Mouse (Mus musculus) limb, embryonic 10.5 days (tissue): ENCODE results near the gene Rassf5. TPM values are rescaled to one million over a fixed set of nuclear protein-coding genes. Genes with fewer than 3 reads are reported as not detected.
"Not testable (repeated sequence)": the region's sequence is repeated elsewhere in the genome, so short reads cannot be mapped to it uniquely, and the experiment has no call there.

Experiments used
- DNase-seq: peaks from one replicate; pipeline ENCODE4 v3.0.0-alpha.2; 2017; ENCODE audit warnings: low spot score
- H3K27ac ChIP-seq: fragments of 300-500 bp; sonication (generic); 2 replicates; pipeline ENCODE4 v1.5.1; 2016; ENCODE audit warnings: mild to moderate bottlenecking
- H3K27me3 ChIP-seq: fragments of 300-500 bp; sonication (generic); 2 replicates; pipeline ENCODE4 v1.6.1; 2016; ENCODE audit warnings: low read depth, mild to moderate bottlenecking; ENCODE audit not compliant: poor library complexity, severe bottlenecking
- H3K36me3 ChIP-seq: fragments of 300-500 bp; sonication (generic); 2 replicates; pipeline ENCODE4 v1.6.1; 2016; ENCODE audit warnings: mild to moderate bottlenecking, moderate library complexity
- H3K4me1 ChIP-seq: fragments of 300-500 bp; sonication (generic); 2 replicates; pipeline ENCODE4 v1.6.1; 2016
- H3K4me3 ChIP-seq: fragments of 300-500 bp; sonication (generic); 2 replicates; pipeline ENCODE4 v1.5.1; 2016; ENCODE audit warnings: mild to moderate bottlenecking, moderate library complexity
- H3K9me3 ChIP-seq: fragments of 300-500 bp; sonication (generic); replicated peaks from 2 replicates; pipeline ENCODE4 v1.6.1; 2016; ENCODE audit warnings: mild to moderate bottlenecking
- WGBS: fragments of 180-500 bp; shearing (Covaris S2); methylation state at CpG from one replicate; pipeline ENCODE4 v1.1.7; 2016; 5-methylcytosine and 5-hydroxymethylcytosine counted together
- polyA plus RNA-seq: library from polyadenylated mRNA; unstranded; fragments of >200 nt; fragmentation: Nextera tagmentation; extraction: Ambion mirVana; gene quantifications from 2 replicates; pipeline ENCODE4 v1.2.1, GENCODE M21; 2016

Gene Rassf5
- polyA plus RNA-seq, 1 experiment from 2014 or later, result 1.3 TPM

GRCm38 (mm10) chr1:131181642-131182527 is 63.2 kb downstream of the Rassf5 start:
- DNase-seq, result peak; percentile 81
- Histone ChIP-seq H3K4me1 (no peaks in the 10 kb centered on the region), H3K27ac (no peak overlapping the region), H3K36me3 (peaks cover 38% of the 10 kb centered on the region), H3K27me3 (no peaks in the 10 kb centered on the region), H3K9me3 (no peaks in the 10 kb centered on the region), H3K4me3 (no peak overlapping the region)
- 71% methylated on average over 9 of the region's 9 CpGs for WGBS

GRCm38 (mm10) chr1:131180386-131180785 is 64.7 kb downstream of the Rassf5 start:
- no peaks in the 10 kb centered on the region for H3K4me1 ChIP-seq
- no peak overlapping the region for H3K4me3 ChIP-seq
- 96% methylated on average over 7 of the region's 7 CpGs for WGBS
- no peaks in the 10 kb centered on the region for H3K9me3 ChIP-seq
- no peaks in the 10 kb centered on the region for H3K27me3 ChIP-seq
- H3K36me3 ChIP-seq, result peaks cover 53% of the 10 kb centered on the region
- H3K27ac ChIP-seq, result no peak overlapping the region
- DNase-seq, result no peak

DNA sequence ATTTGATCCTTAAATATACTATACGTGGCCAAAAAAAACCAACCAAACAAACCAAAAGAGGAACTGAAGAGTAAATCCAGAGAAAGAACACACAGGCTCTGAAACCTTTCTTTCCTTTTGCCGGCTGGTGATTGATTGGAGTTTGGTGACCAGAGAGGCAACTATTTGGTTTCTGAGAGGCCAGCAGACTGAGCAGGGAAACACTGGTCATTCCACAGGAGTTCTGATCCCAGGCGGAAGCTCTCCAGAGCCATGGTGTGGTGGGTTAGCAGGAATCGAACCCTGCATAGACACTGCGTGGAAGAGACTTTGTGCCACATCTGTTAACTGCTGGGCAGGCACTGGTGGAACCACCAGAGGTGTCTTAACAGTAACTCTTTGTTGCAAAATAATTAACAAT is 67.0 kb downstream of the Rassf5 start:
- DNase-seq, result no peak
- Histone ChIP-seq H3K36me3 (peaks cover 76% of the 10 kb centered on the region), H3K4me3 (no peak overlapping the region), H3K27ac (no peak overlapping the region), H3K4me1 (no peaks in the 10 kb centered on the region), H3K9me3 (no peaks in the 10 kb centered on the region), H3K27me3 (no peaks in the 10 kb centered on the region)
- WGBS, result 82% methylated on average over 5 of the region's 5 CpGs

DNA sequence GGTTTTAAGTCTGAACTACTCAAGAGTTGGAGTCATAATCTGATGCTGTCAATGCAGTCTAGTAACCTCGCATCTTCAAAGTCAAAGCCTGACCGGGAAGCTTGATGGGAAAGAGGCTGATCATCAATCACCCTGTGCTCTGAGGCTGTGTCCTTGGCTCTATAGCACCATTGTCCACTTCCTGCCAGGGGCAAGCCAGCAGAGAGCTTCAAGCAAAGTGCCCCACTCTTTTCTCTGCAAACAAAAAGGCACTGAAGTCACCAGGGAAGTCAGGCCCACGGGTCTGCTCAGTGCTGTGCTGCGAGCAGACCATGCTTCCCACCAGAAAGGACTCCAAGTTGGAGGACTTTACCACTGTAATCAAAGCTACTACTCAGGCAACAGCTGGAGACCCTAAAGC is 67.8 kb downstream of the Rassf5 start:
- Histone ChIP-seq H3K36me3 (peaks cover 85% of the 10 kb centered on the region), H3K9me3 (no peaks in the 10 kb centered on the region), H3K27me3 (no peaks in the 10 kb centered on the region), H3K4me1 (no peaks in the 10 kb centered on the region), H3K4me3 (no peak overlapping the region), H3K27ac (no peak overlapping the region)
- no peak for DNase-seq
- 88% methylated on average over 4 of the region's 4 CpGs for WGBS

- DNase-seq, result no peak
- H3K36me3 ChIP-seq, result peaks cover 97% of the 10 kb centered on the region
- no peaks in the 10 kb centered on the region for H3K4me1 ChIP-seq
- H3K27me3 ChIP-seq, result no peaks in the 10 kb centered on the region
- WGBS, result 94% methylated on average over 8 of the region's 8 CpGs
- no peak overlapping the region for H3K27ac ChIP-seq
- no peaks in the 10 kb centered on the region for H3K9me3 ChIP-seq
- no peak overlapping the region for H3K4me3 ChIP-seq
Measured at GRCm38 (mm10) chr1:131175819-131176218, 69.2 kb downstream of the Rassf5 start.

DNA sequence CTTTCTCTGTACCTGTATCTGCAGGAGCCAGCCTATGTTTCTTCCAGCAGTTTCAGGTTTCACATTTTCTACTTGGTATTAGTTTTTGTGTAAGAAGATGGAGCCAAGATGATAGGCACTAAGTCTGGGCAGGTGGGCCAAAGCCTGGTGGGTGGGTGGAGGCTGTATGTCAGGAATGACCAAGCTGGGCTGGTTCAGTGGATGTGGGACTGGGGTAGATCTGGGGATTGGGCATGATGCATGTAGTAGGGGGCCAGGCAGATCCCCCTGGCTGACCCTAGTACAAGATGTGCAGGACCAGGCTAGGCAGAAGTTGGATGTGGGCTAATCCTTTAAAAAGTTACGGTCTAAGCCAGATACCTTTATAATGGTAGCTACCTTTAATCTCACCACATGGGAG is 69.9 kb downstream of the Rassf5 start:
- WGBS, result 93% methylated on average over 1 of the region's 1 CpGs
- no peak for DNase-seq
- Histone ChIP-seq H3K9me3 (no peaks in the 10 kb centered on the region), H3K4me3 (no peak overlapping the region), H3K27ac (no peak overlapping the region), H3K36me3 (peaks cover 97% of the 10 kb centered on the region), H3K4me1 (no peaks in the 10 kb centered on the region), H3K27me3 (no peaks in the 10 kb centered on the region)

- H3K4me3 ChIP-seq, result no peak overlapping the region
- H3K36me3 ChIP-seq, result peaks cover 97% of the 10 kb centered on the region
- no peak for DNase-seq
- H3K27ac ChIP-seq, result no peak overlapping the region
- no peaks in the 10 kb centered on the region for H3K27me3 ChIP-seq
- 92% methylated on average over 12 of the region's 12 CpGs for WGBS
- H3K9me3 ChIP-seq, result no peaks in the 10 kb centered on the region
- H3K4me1 ChIP-seq, result no peaks in the 10 kb centered on the region
Measured at GRCm38 (mm10) chr1:131174299-131174861, 70.7 kb downstream of the Rassf5 start.

DNA sequence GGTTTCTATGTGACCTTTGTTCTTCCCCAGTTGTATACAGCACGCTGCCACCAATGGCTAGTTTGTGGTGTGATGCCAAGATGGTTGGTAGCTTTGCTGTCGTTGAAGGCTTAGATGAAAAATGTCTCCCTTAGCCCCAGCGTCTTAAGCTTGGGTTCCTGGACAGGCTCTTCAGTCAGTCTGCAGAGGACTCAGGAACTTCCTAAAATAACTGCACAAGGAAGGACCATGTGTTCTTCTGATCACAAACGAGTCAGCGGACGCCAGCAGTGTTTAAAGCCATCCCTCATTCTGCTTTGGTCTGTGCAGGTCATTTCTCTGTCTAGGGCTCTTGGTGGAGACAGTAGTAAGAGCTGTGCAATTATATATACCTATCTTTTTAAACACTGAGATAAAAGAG is 71.2 kb downstream of the Rassf5 start:
- Histone ChIP-seq H3K27ac (no peak overlapping the region), H3K9me3 (no peaks in the 10 kb centered on the region), H3K36me3 (peaks cover 100% of the 10 kb centered on the region), H3K4me1 (no peaks in the 10 kb centered on the region), H3K4me3 (no peak overlapping the region), H3K27me3 (no peaks in the 10 kb centered on the region)
- WGBS, result 92% methylated on average over 6 of the region's 6 CpGs
- DNase-seq, result no peak

DNA sequence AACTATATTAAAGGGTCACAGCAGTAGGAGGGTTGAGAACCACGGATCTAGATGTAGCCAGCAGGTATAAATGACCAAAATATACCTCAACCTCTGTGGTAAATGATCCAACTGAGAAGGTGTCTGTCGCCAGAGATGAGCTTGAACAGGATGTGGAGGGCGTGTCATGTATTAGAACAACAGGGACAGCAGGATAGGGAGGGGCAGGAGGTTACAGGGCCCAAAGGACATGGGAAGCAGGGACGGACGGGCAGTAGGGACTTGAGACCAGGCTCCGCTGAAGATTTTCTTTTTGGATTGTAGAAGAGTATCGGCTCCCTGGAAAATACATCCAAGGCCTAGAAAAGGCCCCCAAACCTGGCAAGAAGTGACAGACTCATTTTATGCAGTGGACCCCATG is 72.1 kb downstream of the Rassf5 start:
- Histone ChIP-seq H3K4me3 (no peak overlapping the region), H3K36me3 (peaks cover 100% of the 10 kb centered on the region), H3K27ac (no peak overlapping the region), H3K27me3 (no peaks in the 10 kb centered on the region), H3K4me1 (no peaks in the 10 kb centered on the region), H3K9me3 (no peaks in the 10 kb centered on the region)
- 86% methylated on average over 7 of the region's 7 CpGs for WGBS
- no peak for DNase-seq

GRCm38 (mm10) chr1:131167612-131168011 is 77.4 kb downstream of the Rassf5 start:
- H3K27me3 ChIP-seq, result no peaks in the 10 kb centered on the region
- no peaks in the 10 kb centered on the region for H3K4me1 ChIP-seq
- H3K9me3 ChIP-seq, result no peaks in the 10 kb centered on the region
- no peak for DNase-seq
- H3K4me3 ChIP-seq, result no peak overlapping the region
- 95% methylated on average over 10 of the region's 10 CpGs for WGBS
- peaks cover 100% of the 10 kb centered on the region for H3K36me3 ChIP-seq
- H3K27ac ChIP-seq, result no peak overlapping the region

DNA sequence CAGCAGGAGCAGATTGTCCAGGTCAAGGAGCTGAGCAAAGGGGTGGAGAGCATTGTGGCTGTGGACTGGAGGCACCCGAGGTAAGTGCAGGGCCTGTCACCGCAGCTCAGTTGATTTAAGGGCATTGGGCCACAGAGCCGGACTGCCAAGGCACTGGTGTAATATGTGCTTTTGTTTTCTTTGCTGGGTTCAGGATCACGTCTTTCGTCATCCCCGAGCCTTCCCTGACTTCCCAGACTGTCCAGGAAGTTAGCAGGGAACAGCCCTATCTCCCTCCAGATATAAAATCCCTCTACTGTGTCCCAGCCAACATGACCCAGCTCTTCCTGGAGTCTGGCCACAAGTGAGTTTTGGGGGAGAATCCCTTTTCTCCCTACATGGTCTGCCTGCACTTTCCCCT is 80.6 kb downstream of the Rassf5 start:
- 88% methylated on average over 6 of the region's 6 CpGs for WGBS
- Histone ChIP-seq H3K4me1 (no peaks in the 10 kb centered on the region), H3K36me3 (peaks cover 98% of the 10 kb centered on the region), H3K27me3 (no peaks in the 10 kb centered on the region), H3K4me3 (no peak overlapping the region), H3K9me3 (no peaks in the 10 kb centered on the region), H3K27ac (no peak overlapping the region)
- no peak for DNase-seq

- no peak overlapping the region for H3K4me3 ChIP-seq
- H3K27ac ChIP-seq, result no peak overlapping the region
- H3K9me3 ChIP-seq, result no peaks in the 10 kb centered on the region
- 82% methylated on average over 11 of the region's 11 CpGs for WGBS
- no peaks in the 10 kb centered on the region for H3K27me3 ChIP-seq
- H3K4me1 ChIP-seq, result no peaks in the 10 kb centered on the region
- H3K36me3 ChIP-seq, result peaks cover 83% of the 10 kb centered on the region
- no peak for DNase-seq
Measured at GRCm38 (mm10) chr1:131161091-131161490, 84.0 kb downstream of the Rassf5 start.

DNA sequence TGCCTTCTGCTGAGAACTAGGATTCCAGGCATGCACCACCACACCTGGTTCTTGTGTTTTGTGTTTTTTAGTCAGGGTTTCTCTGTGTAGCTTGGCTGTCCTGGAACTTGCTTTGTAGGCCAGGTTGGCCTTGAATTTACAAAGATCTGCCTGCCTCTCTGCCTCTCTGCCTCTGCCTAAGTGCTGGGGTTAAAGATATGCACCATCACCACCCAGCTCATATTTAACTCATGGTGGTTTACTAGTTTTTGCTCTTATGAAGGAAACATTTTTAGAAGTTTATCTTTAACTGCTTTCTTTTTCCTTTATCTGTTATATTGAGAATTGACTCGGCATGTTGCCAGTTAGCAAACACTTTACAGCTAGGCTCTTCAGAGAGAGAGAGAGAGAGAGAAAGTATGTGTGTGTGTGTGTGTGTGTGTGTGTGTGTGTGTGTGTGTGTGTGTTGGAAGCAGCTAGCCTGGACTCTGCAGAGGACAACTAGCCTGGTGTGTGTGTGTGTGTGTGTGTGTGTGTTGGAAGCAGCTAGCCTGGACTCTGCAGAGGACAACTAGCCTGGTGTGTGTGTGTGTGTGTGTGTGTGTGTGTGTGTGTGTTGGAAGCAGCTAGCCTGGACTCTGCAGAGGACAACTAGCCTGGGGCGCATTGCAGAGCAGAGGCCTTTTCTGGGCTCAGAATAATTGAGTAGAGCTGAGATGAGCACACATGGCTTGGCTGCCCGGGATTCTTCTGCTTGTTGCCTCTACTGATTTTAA is 85.3 kb downstream of the Rassf5 start:
- H3K4me3 ChIP-seq, H3K9me3 ChIP-seq, H3K27ac ChIP-seq, DNase-seq, H3K4me1 ChIP-seq, H3K27me3 ChIP-seq: not testable (repeated sequence)
- peaks cover 75% of the 10 kb centered on the region for H3K36me3 ChIP-seq
- 93% methylated on average over 3 of the region's 3 CpGs for WGBS
